Mouse (Mus musculus): ENCODE data around the gene Olfr1099. TPM values are rescaled to one million over a fixed set of nuclear protein-coding genes. Genes with fewer than 3 reads are reported as not detected.

The Olfr1099 gene
- polyA plus RNA-seq (2015; fragmentation: Nextera tagmentation; extraction: Ambion mirVana), result not detected in 2 replicates

DNA sequence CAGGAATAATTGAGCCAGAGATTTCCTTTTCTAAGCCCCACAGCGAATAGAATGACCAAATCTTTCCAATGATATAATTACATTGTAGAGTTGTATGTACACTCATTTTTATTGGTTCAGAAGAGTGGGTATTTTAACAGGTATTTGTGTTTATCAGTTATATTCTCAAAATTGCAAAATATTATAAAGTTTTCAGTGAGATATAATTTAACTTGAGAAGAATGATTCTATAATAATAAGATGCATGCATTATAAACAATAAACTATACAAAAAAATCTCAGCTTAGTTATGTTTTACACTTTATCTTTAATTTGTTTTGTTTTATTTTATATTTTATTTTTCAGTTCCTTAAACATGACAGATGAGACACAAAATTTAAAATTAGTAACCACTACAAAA lies at the start of gene Olfr1099:
TSS of gene Olfr1099 (minus strand) at position 101 of the 400 bp plus-strand sequence.
- no peaks in the 10 kb centered on the region for H3K36me3 ChIP-seq
- no peak within 1 kb of the TSS for H3K27ac ChIP-seq (replicated peaks)
- no peak within 1 kb of the TSS for H3K9ac ChIP-seq
- no peaks in the 10 kb centered on the region for H3K4me1 ChIP-seq (replicated peaks)
- no peak for ATAC-seq (ENCODE audit: low read depth)
- WGBS, result 75% methylated on average over 1 of the region's 1 CpGs
- no peaks in the 10 kb centered on the region for H3K27me3 ChIP-seq
- H3K4me3 ChIP-seq, result no peak within 1 kb of the TSS
- H3K4me2 ChIP-seq, result no peak within 1 kb of the TSS
- H3K9me3 ChIP-seq, result no peaks in the 10 kb centered on the region

DNA sequence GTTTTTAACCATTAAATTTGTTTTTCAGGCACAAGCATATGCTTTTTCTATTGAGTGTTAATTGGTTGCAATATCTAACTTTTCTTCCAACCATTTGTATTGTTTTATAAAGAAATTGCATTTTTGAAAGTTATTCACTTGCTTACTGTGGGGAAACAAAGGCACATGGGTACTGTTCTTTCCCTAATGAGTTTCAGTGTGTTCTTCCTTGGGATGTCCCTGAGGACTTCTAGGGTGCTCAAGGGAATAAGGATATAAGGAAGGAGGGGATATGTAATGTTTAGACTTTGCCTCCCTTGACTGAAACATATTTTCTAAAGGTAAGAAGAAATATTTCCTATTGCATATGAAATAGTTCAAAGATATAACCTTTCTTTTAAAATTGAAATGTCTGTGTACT lies 37.6 kb upstream of the Olfr1099 start, which contains the start of gene Olfr1102:
TSS of gene Olfr1102 (plus strand) at position 301 of the 400 bp plus-strand sequence.
- Histone ChIP-seq H3K36me3 (no peaks in the 10 kb centered on the region), H3K9ac (no peak within 1 kb of the TSS), H3K4me3 (no peak within 1 kb of the TSS), H3K4me1 (replicated peaks) (no peaks in the 10 kb centered on the region), H3K4me2 (no peak within 1 kb of the TSS), H3K9me3 (no peaks in the 10 kb centered on the region), H3K27ac (replicated peaks) (no peak within 1 kb of the TSS), H3K27me3 (no peaks in the 10 kb centered on the region)
- no peak for ATAC-seq (ENCODE audit: low read depth)

GRCm38 (mm10) chr2:86991121-86991520 lies 30.6 kb upstream of the Olfr1099 start, which contains the start of gene Olfr1101:
TSS of gene Olfr1101 (minus strand) at chr2:86991221.
- Histone ChIP-seq H3K4me3 (no peak within 1 kb of the TSS), H3K36me3 (no peaks in the 10 kb centered on the region), H3K9me3 (no peaks in the 10 kb centered on the region), H3K4me1 (replicated peaks) (no peaks in the 10 kb centered on the region), H3K27me3 (no peaks in the 10 kb centered on the region), H3K27ac (replicated peaks) (no peak within 1 kb of the TSS), H3K4me2 (no peak within 1 kb of the TSS), H3K9ac (no peak within 1 kb of the TSS)
- WGBS, result 80% methylated on average over 3 of the region's 3 CpGs
- ATAC-seq (ENCODE audit: low read depth), result no peak

DNA sequence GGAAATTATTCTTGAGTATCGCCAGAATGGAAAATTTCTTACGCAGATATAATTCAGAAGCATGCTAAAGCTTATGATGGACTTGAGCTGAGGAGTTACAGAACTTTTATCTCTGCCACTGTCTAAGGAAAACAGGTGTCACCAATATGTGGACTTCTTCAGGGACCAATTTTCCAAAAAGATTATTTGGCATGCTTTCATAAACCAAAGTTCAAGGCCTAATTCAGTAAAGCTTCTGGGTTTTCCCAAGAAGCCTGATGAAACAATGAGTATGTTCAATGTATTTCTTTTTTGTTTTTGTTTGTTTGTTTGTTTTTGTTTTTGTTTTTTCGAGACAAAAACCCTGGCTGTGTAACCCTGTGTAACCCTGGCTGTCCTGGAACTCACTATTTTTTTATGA lies 19.4 kb upstream of the Olfr1099 start, which contains the start of gene Olfr1100:
TSS of gene Olfr1100 (minus strand) at position 101 of the 400 bp plus-strand sequence.
- Histone ChIP-seq H3K4me3 (no peak within 1 kb of the TSS), H3K27ac (replicated peaks) (no peak within 1 kb of the TSS), H3K9me3 (no peaks in the 10 kb centered on the region), H3K36me3 (no peaks in the 10 kb centered on the region), H3K9ac (no peak within 1 kb of the TSS), H3K4me1 (replicated peaks) (no peaks in the 10 kb centered on the region), H3K4me2 (no peak within 1 kb of the TSS), H3K27me3 (no peaks in the 10 kb centered on the region)
- ATAC-seq (ENCODE audit: low read depth), result no peak
- WGBS, result 86% methylated on average over 3 of the region's 3 CpGs

- H3K9ac ChIP-seq, result no peak overlapping the region
- H3K4me2 ChIP-seq, result no peak overlapping the region
- H3K27me3 ChIP-seq, result no peaks in the 10 kb centered on the region
- H3K4me1 ChIP-seq (replicated peaks), result no peaks in the 10 kb centered on the region
- no peak overlapping the region for H3K27ac ChIP-seq (replicated peaks)
- H3K36me3 ChIP-seq, result no peaks in the 10 kb centered on the region
- no peak for ATAC-seq (ENCODE audit: low read depth)
- H3K4me3 ChIP-seq, result no peak overlapping the region
- H3K9me3 ChIP-seq, result no peaks in the 10 kb centered on the region
Observed at GRCm38 (mm10) chr2:86926557-86926956, 33.9 kb downstream of the Olfr1099 start.

DNA sequence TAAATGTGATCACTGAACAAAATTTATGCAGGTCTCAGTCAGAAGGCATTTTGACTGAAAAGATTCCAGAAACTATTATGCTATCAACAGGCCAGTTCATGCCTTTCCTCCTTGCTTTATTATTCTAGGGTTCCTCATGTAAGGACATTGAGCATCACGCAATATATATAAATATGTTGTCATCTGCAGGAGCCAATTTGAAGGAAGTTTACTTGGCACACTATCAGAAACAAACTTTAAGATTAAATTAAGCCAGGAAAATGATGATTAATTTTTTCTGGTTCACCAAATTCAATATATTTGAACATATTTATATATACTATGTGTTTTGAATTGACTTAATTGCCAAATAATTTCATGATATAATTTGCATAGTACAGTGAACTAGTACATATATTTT lies 36.0 kb downstream of the Olfr1099 start, which contains the start of gene Olfr1098:
TSS of gene Olfr1098 (minus strand) at position 101 of the 400 bp plus-strand sequence.
- Histone ChIP-seq H3K4me1 (replicated peaks) (no peaks in the 10 kb centered on the region), H3K27ac (replicated peaks) (no peak within 1 kb of the TSS), H3K4me3 (no peak within 1 kb of the TSS), H3K9me3 (no peaks in the 10 kb centered on the region), H3K36me3 (no peaks in the 10 kb centered on the region), H3K9ac (no peak within 1 kb of the TSS), H3K4me2 (no peak within 1 kb of the TSS), H3K27me3 (no peaks in the 10 kb centered on the region)
- WGBS, result 97% methylated on average over 1 of the region's 1 CpGs
- no peak for ATAC-seq (ENCODE audit: low read depth)

DNA sequence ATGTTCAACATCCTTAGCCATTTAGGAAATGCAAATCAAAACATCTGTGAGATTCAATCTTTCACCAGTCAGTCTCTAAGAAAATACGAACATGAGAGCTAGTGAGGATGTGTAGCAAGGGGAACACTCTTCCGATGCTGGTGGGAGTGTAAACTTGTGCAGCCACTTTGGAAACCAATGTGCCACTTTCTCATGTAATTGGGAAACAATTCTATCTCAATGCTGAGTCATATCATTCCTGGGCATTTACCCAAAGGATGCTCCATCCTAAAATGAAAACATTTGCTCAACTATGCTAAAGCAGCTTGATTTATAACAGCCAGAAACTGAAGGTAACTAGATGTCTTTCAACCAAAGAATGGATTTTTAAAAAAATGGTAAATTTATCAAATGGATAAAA lies 54.8 kb downstream of the Olfr1099 start:
- H3K27ac ChIP-seq (replicated peaks), result no peak overlapping the region
- no peaks in the 10 kb centered on the region for H3K36me3 ChIP-seq
- 86% methylated on average over 2 of the region's 2 CpGs for WGBS
- H3K4me2 ChIP-seq, result no peak overlapping the region
- H3K4me3 ChIP-seq, result no peak overlapping the region
- ATAC-seq (ENCODE audit: low read depth), result no peak
- no peaks in the 10 kb centered on the region for H3K4me1 ChIP-seq (replicated peaks)
- H3K27me3 ChIP-seq, result no peaks in the 10 kb centered on the region
- H3K9me3 ChIP-seq, result no peaks in the 10 kb centered on the region
- no peak overlapping the region for H3K9ac ChIP-seq

Other genes starting within 250 kb of the Olfr1099 start
- not detected in 2 replicates for gene Olfr1089, start 227.0 kb downstream of the Olfr1099 start, polyA plus RNA-seq (2015; fragmentation: Nextera tagmentation; extraction: Ambion mirVana)
- not detected in 2 replicates for gene Olfr1090, start 201.7 kb downstream of the Olfr1099 start, polyA plus RNA-seq (2015; fragmentation: Nextera tagmentation; extraction: Ambion mirVana)
- gene Olfr1093, start 178.2 kb downstream of the Olfr1099 start, polyA plus RNA-seq (2015; fragmentation: Nextera tagmentation; extraction: Ambion mirVana), result not detected in 2 replicates
- not detected in 2 replicates for gene Olfr141, start 150.7 kb downstream of the Olfr1099 start, polyA plus RNA-seq (2015; fragmentation: Nextera tagmentation; extraction: Ambion mirVana)
- gene Olfr1094, start 136.0 kb downstream of the Olfr1099 start, polyA plus RNA-seq (2015; fragmentation: Nextera tagmentation; extraction: Ambion mirVana), result not detected in 2 replicates
- not detected in 2 replicates for gene Olfr1095, start 109.0 kb downstream of the Olfr1099 start, polyA plus RNA-seq (2015; fragmentation: Nextera tagmentation; extraction: Ambion mirVana)
- not detected in 2 replicates for gene Gm13723, start 85.9 kb downstream of the Olfr1099 start, polyA plus RNA-seq (2015; fragmentation: Nextera tagmentation; extraction: Ambion mirVana)
- not detected in 2 replicates for gene Olfr1097, start 68.5 kb downstream of the Olfr1099 start, polyA plus RNA-seq (2015; fragmentation: Nextera tagmentation; extraction: Ambion mirVana)
- gene Olfr1098, start 36.1 kb downstream of the Olfr1099 start, polyA plus RNA-seq (2015; fragmentation: Nextera tagmentation; extraction: Ambion mirVana), result not detected in 2 replicates
- gene Olfr1100, start 19.3 kb upstream of the Olfr1099 start, polyA plus RNA-seq (2015; fragmentation: Nextera tagmentation; extraction: Ambion mirVana), result not detected in 2 replicates
- gene Olfr1101, start 30.5 kb upstream of the Olfr1099 start, polyA plus RNA-seq (2015; fragmentation: Nextera tagmentation; extraction: Ambion mirVana), result not detected in 2 replicates
- gene Olfr1102, start 37.7 kb upstream of the Olfr1099 start, polyA plus RNA-seq (2015; fragmentation: Nextera tagmentation; extraction: Ambion mirVana), result not detected in 2 replicates
- not detected in 2 replicates for gene Olfr1104, start 66.4 kb upstream of the Olfr1099 start, polyA plus RNA-seq (2015; fragmentation: Nextera tagmentation; extraction: Ambion mirVana)
- not detected in 2 replicates for gene Olfr1105, start 75.8 kb upstream of the Olfr1099 start, polyA plus RNA-seq (2015; fragmentation: Nextera tagmentation; extraction: Ambion mirVana)
- not detected in 2 replicates for gene Olfr1106, start 91.6 kb upstream of the Olfr1099 start, polyA plus RNA-seq (2015; fragmentation: Nextera tagmentation; extraction: Ambion mirVana)
- not detected in 2 replicates for gene Olfr1107, start 115.1 kb upstream of the Olfr1099 start, polyA plus RNA-seq (2015; fragmentation: Nextera tagmentation; extraction: Ambion mirVana)
- not detected in 2 replicates for gene Olfr1109, start 135.3 kb upstream of the Olfr1099 start, polyA plus RNA-seq (2015; fragmentation: Nextera tagmentation; extraction: Ambion mirVana)
- not detected in 2 replicates for gene Olfr259, start 153.9 kb upstream of the Olfr1099 start, polyA plus RNA-seq (2015; fragmentation: Nextera tagmentation; extraction: Ambion mirVana)
- gene Olfr1110, start 179.6 kb upstream of the Olfr1099 start, polyA plus RNA-seq (2015; fragmentation: Nextera tagmentation; extraction: Ambion mirVana), result not detected in 2 replicates
- gene Olfr1111, start 191.9 kb upstream of the Olfr1099 start, polyA plus RNA-seq (2015; fragmentation: Nextera tagmentation; extraction: Ambion mirVana), result not detected in 2 replicates
- not detected in 2 replicates for gene Olfr1112, start 227.1 kb upstream of the Olfr1099 start, polyA plus RNA-seq (2015; fragmentation: Nextera tagmentation; extraction: Ambion mirVana)
- not detected in 2 replicates for gene Olfr1113, start 248.3 kb upstream of the Olfr1099 start, polyA plus RNA-seq (2015; fragmentation: Nextera tagmentation; extraction: Ambion mirVana)

Measured in neural tube, embryonic 13.5 days (tissue).